Mouse (Mus musculus) heart, adult 8-10 months (tissue): ENCODE results near the gene Npcd. TPM values are rescaled to one million over a fixed set of nuclear protein-coding genes. Genes with fewer than 3 reads are reported as not detected.

Source experiments
- DNase-seq: peaks from one replicate; pipeline ENCODE4 v3.0.0; 2022; ENCODE audit warnings: low spot score
- total RNA-seq, 4 experiments: library from RNA; stranded (reverse); gene quantifications; 2 replicates each; pipeline ENCODE4 v1.2.4; 2022

Npcd gene
- total RNA-seq, 4 experiments from 2014 or later = 0.33 to 0.69 (median 0.47) TPM; not detected in 1

GRCm38 (mm10) chr15:79767327-79767961, 66.6 kb downstream of the Npcd start:
- DNase-seq = peak; percentile 54

- no peak for DNase-seq
These were observed 67.4 kb downstream of the Npcd start for GRCm38 (mm10) chr15:79766586-79767071.

- DNase-seq = no peak
These were observed 67.9 kb downstream of the Npcd start for GRCm38 (mm10) chr15:79766168-79766567.

- no peak for DNase-seq
These were observed 68.7 kb downstream of the Npcd start for GRCm38 (mm10) chr15:79765361-79765760.

- no peak for DNase-seq
These were observed 69.3 kb downstream of the Npcd start for GRCm38 (mm10) chr15:79764539-79765267.

- no peak for DNase-seq
These were observed 70.3 kb downstream of the Npcd start for GRCm38 (mm10) chr15:79763601-79764246.

- DNase-seq = no peak
These were observed 71.0 kb downstream of the Npcd start for GRCm38 (mm10) chr15:79763001-79763400.

- no peak for DNase-seq
These were observed 73.1 kb downstream of the Npcd start for GRCm38 (mm10) chr15:79760956-79761355.

- DNase-seq = no peak
These were observed 76.9 kb downstream of the Npcd start for GRCm38 (mm10) chr15:79757118-79757517.

GRCm38 (mm10) chr15:79755977-79756625, 77.9 kb downstream of the Npcd start:
- no peak for DNase-seq

- DNase-seq = no peak
These were observed 78.9 kb downstream of the Npcd start for GRCm38 (mm10) chr15:79755176-79755575.

- DNase-seq = no peak
These were observed 80.2 kb downstream of the Npcd start for GRCm38 (mm10) chr15:79753873-79754272.

GRCm38 (mm10) chr15:79753420-79753752, 80.7 kb downstream of the Npcd start:
- DNase-seq = no peak

GRCm38 (mm10) chr15:79752742-79753419, 81.2 kb downstream of the Npcd start:
- DNase-seq = peak; percentile 73

- DNase-seq = no peak
These were observed 82.3 kb downstream of the Npcd start for GRCm38 (mm10) chr15:79751772-79752171.

GRCm38 (mm10) chr15:79750266-79750665, 83.8 kb downstream of the Npcd start:
- DNase-seq = no peak

GRCm38 (mm10) chr15:79749162-79749561, 84.9 kb downstream of the Npcd start:
- no peak for DNase-seq

- DNase-seq = no peak
These were observed 86.0 kb downstream of the Npcd start for GRCm38 (mm10) chr15:79747998-79748397.

- no peak for DNase-seq
These were observed 88.2 kb downstream of the Npcd start for GRCm38 (mm10) chr15:79745883-79746282.

GRCm38 (mm10) chr15:79745312-79745711, 88.7 kb downstream of the Npcd start:
- no peak for DNase-seq

- DNase-seq = no peak
These were observed 89.3 kb downstream of the Npcd start for GRCm38 (mm10) chr15:79744742-79745141.

- DNase-seq = no peak
These were observed 90.0 kb downstream of the Npcd start for GRCm38 (mm10) chr15:79744001-79744400.
